Mouse (Mus musculus) testis, adult 2 months (tissue): ENCODE measurements around the gene AC131692.1.

ENCODE experiments used
- CTCF ChIP-seq: fragments of 200-500 bp; IDR thresholded peaks from 2 replicates; pipeline ENCODE4 v1.5.1; 2012; ENCODE audit warnings: low read depth, mild to moderate bottlenecking, inconsistent platforms, low read length, moderate library complexity; ENCODE audit not compliant: control insufficient read depth, insufficient read depth, insufficient replicate concordance
- POLR2A ChIP-seq: fragments of 200-500 bp; IDR thresholded peaks from 2 replicates; pipeline ENCODE4 v1.6.1; 2012; ENCODE audit warnings: low read depth, mild to moderate bottlenecking, inconsistent platforms, low read length, moderate library complexity; ENCODE audit not compliant: control insufficient read depth

- TF ChIP-seq POLR2A (no peak), CTCF (peak; percentile 54; the same call in 1 of the 2 replicates)
Observed at GRCm38 (mm10) chr19:6141394-6141749, 47.2 kb downstream of the AC131692.1 start, which contains the start of gene Arl2.
